Mouse (Mus musculus): ENCODE measurements around the gene Cebpg.

Gene Cebpg

GRCm38 (mm10) chr7:35054286-35054685, 2.1 kb downstream of the Cebpg start:
- DNase-seq (ENCODE audit: low spot score in 2 of 2): no peak

GRCm38 (mm10) chr7:35053161-35053560, 3.2 kb downstream of the Cebpg start:
- no peak for DNase-seq (ENCODE audit: low spot score in 2 of 2)

- no peak for DNase-seq (ENCODE audit: low spot score in 2 of 2)
These were observed 5.8 kb downstream of the Cebpg start for GRCm38 (mm10) chr7:35050540-35050939.

GRCm38 (mm10) chr7:35046091-35046490, 10.3 kb downstream of the Cebpg start:
- no peak for DNase-seq (ENCODE audit: low spot score in 2 of 2)

- no peak for DNase-seq (ENCODE audit: low spot score in 2 of 2)
These were observed 11.7 kb downstream of the Cebpg start for GRCm38 (mm10) chr7:35044719-35045118.

- no peak for DNase-seq (ENCODE audit: low spot score in 2 of 2)
These were observed 13.0 kb downstream of the Cebpg start for GRCm38 (mm10) chr7:35043266-35043817.

GRCm38 (mm10) chr7:35042759-35043217, 13.6 kb downstream of the Cebpg start:
- DNase-seq (ENCODE audit: low spot score in 2 of 2): no peak

GRCm38 (mm10) chr7:35042209-35042554, 14.2 kb downstream of the Cebpg start:
- no peak for DNase-seq (ENCODE audit: low spot score in 2 of 2)

- DNase-seq (ENCODE audit: low spot score in 2 of 2): peak in 1 of 2 experiments; percentile 33
These were observed 14.8 kb downstream of the Cebpg start for GRCm38 (mm10) chr7:35041286-35042208.

- no peak for DNase-seq (ENCODE audit: low spot score in 2 of 2)
These were observed 16.0 kb downstream of the Cebpg start for GRCm38 (mm10) chr7:35040176-35040972.

GRCm38 (mm10) chr7:35037408-35037807, 19.0 kb downstream of the Cebpg start:
- no peak for DNase-seq (ENCODE audit: low spot score in 2 of 2)

- DNase-seq (ENCODE audit: low spot score in 2 of 2): no peak
These were observed 20.1 kb downstream of the Cebpg start for GRCm38 (mm10) chr7:35036266-35036731.

GRCm38 (mm10) chr7:35035565-35035964, 20.8 kb downstream of the Cebpg start:
- DNase-seq (ENCODE audit: low spot score in 2 of 2): no peak

- no peak for DNase-seq (ENCODE audit: low spot score in 2 of 2)
These were observed 21.2 kb downstream of the Cebpg start for GRCm38 (mm10) chr7:35035141-35035553.

GRCm38 (mm10) chr7:35030567-35030966, 25.8 kb downstream of the Cebpg start:
- no peak for DNase-seq (ENCODE audit: low spot score in 2 of 2)

- no peak for DNase-seq (ENCODE audit: low spot score in 2 of 2)
These were observed 26.7 kb downstream of the Cebpg start for GRCm38 (mm10) chr7:35029648-35030047.

GRCm38 (mm10) chr7:35029228-35029627, 27.1 kb downstream of the Cebpg start:
- DNase-seq (ENCODE audit: low spot score in 2 of 2): no peak

- DNase-seq (ENCODE audit: low spot score in 2 of 2): no peak
These were observed 27.8 kb downstream of the Cebpg start for GRCm38 (mm10) chr7:35028559-35028958.

- DNase-seq (ENCODE audit: low spot score in 2 of 2): no peak
These were observed 28.5 kb downstream of the Cebpg start for GRCm38 (mm10) chr7:35027801-35028420.

- no peak for DNase-seq (ENCODE audit: low spot score in 2 of 2)
These were observed 29.5 kb downstream of the Cebpg start for GRCm38 (mm10) chr7:35026838-35027291.

- DNase-seq (ENCODE audit: low spot score in 2 of 2): no peak
These were observed 30.1 kb downstream of the Cebpg start for GRCm38 (mm10) chr7:35026276-35026630.
